Mouse (Mus musculus) Patski (cell line): ENCODE measurements at regions not wholly inside any gene's neighbourhood (a gene's known extent, or its start where the extent isn't known, plus 50 kb on each side); places are given as distances from the start of the nearest gene placed in this dataset.

Experiments used
- ATAC-seq: fragments of 100-300 bp; one replicate; pipeline ENCODE4 v1.8.0; 2021
- CTCF ChIA-PET: fragments of 350-600 bp; sonication (Branson Sonifier 250); formaldehyde crosslinking; loops from one replicate; lab custom pipeline; 2022; ENCODE audit warnings: inconsistent platforms; lab: Charles Lee
- POLR2A ChIA-PET: fragments of 350-600 bp; sonication (Branson Sonifier 250); formaldehyde crosslinking; loops from one replicate; lab custom pipeline; 2022; ENCODE audit warnings: antibody characterized with exemption, inconsistent platforms; lab: Charles Lee
- DNase-seq: peaks from one replicate; pipeline ENCODE4 v3.0.0-alpha.2; 2011; ENCODE audit warnings: low read depth, low spot score
- H3K27me3 ChIP-seq: fragments of 371-371 bp; one replicate; pipeline ENCODE4 v1.5.1; 2021
- CTCF ChIP-seq: fragments of 100-300 bp; IDR thresholded peaks from one replicate; pipeline ENCODE4 v1.5.1; 2021
- in situ Hi-C: fragments of 300-500 bp; cut with MboI; formaldehyde crosslinking; loops from 3 replicates; pipeline ENCODE4 v1.11.1; 2018; ENCODE audit warnings: low pct_unique_long_range_greater_than_20kb, mixed read lengths

- no peaks in the 10 kb centered on the region for H3K27me3 ChIP-seq
- DNase-seq (no peak), ATAC-seq (no peak)
- CTCF ChIA-PET: no interaction called here
- in situ Hi-C loops: no loop called here
- TF ChIP-seq CTCF: no peak
- POLR2A ChIA-PET: no interaction called here
Measured at GRCm38 (mm10) chr7:40680567-40680966, 217.6 kb upstream of the Vstm2b start.

GRCm38 (mm10) chr7:40680993-40681392 lies 217.1 kb upstream of the Vstm2b start:
- ATAC-seq: peak; percentile 36
- in situ Hi-C loops: no loop called here
- POLR2A ChIA-PET: no interaction called here
- peak; percentile 15 for DNase-seq
- no peaks in the 10 kb centered on the region for H3K27me3 ChIP-seq
- CTCF ChIA-PET: no interaction called here
- TF ChIP-seq CTCF: no peak

GRCm38 (mm10) chr7:40683176-40683575 lies 215.0 kb upstream of the Vstm2b start:
- no peaks in the 10 kb centered on the region for H3K27me3 ChIP-seq
- DNase-seq: no peak
- TF ChIP-seq CTCF: no peak
- CTCF ChIA-PET: no interaction called here
- in situ Hi-C loops: no loop called here
- POLR2A ChIA-PET: interaction anchor here (0.7 kb wide), 1 partner anchor 44 kb away, joined by 3 read pairs; no protein-coding TSS in a partner anchor
- ATAC-seq: no peak

GRCm38 (mm10) chr7:40683641-40684040 lies 214.5 kb upstream of the Vstm2b start:
- POLR2A ChIA-PET: no interaction called here
- CTCF ChIA-PET: no interaction called here

GRCm38 (mm10) chr7:40687005-40687404 lies 211.1 kb upstream of the Vstm2b start:
- ChIA-PET POLR2A (no interaction called here), CTCF (no interaction called here)
- no peak for DNase-seq
- no peak for ATAC-seq
- TF ChIP-seq CTCF: peak; percentile 27
- no peaks in the 10 kb centered on the region for H3K27me3 ChIP-seq
- in situ Hi-C loops: no loop called here

More at GRCm38 (mm10) chr7:40683641-40684040, 214.5 kb upstream of the Vstm2b start:
- no peak for DNase-seq
- in situ Hi-C loops: no loop called here
- ATAC-seq: no peak
- H3K27me3 ChIP-seq: no peaks in the 10 kb centered on the region
- TF ChIP-seq CTCF: no peak

- no peak for TF ChIP-seq CTCF
- ATAC-seq: no peak
- ChIA-PET CTCF (no interaction called here), POLR2A (no interaction called here)
- no peak for DNase-seq
- H3K27me3 ChIP-seq: no peaks in the 10 kb centered on the region
- in situ Hi-C loops: no loop called here
Measured at GRCm38 (mm10) chr7:40688546-40688945, 209.6 kb upstream of the Vstm2b start.

GRCm38 (mm10) chr7:40693755-40694154 lies 204.4 kb upstream of the Vstm2b start:
- H3K27me3 ChIP-seq: no peaks in the 10 kb centered on the region
- ChIA-PET POLR2A (no interaction called here), CTCF (no interaction called here)
- DNase-seq (no peak), ATAC-seq (no peak)
- TF ChIP-seq CTCF: no peak
- in situ Hi-C loops: no loop called here

- TF ChIP-seq CTCF: no peak
- no peak for DNase-seq
- in situ Hi-C loops: no loop called here
Measured at GRCm38 (mm10) chr7:40697551-40697950, 200.6 kb upstream of the Vstm2b start.

GRCm38 (mm10) chr7:40698309-40698708 lies 199.8 kb upstream of the Vstm2b start:
- in situ Hi-C loops: no loop called here
- ChIA-PET CTCF (interaction anchor here (1.1 kb wide), 1 partner anchor 10 kb away, joined by 4 read pairs; no protein-coding TSS in a partner anchor), POLR2A (no interaction called here)
- H3K27me3 ChIP-seq: no peaks in the 10 kb centered on the region
- ATAC-seq (no peak), DNase-seq (no peak)
- no peak for TF ChIP-seq CTCF

More at GRCm38 (mm10) chr7:40697551-40697950, 200.6 kb upstream of the Vstm2b start:
- CTCF ChIA-PET: interaction anchor here (1.1 kb wide), 1 partner anchor 11 kb away, joined by 4 read pairs; no protein-coding TSS in a partner anchor
- POLR2A ChIA-PET: no interaction called here
- no peaks in the 10 kb centered on the region for H3K27me3 ChIP-seq
- ATAC-seq: no peak

GRCm38 (mm10) chr7:40699633-40700032 lies 198.5 kb upstream of the Vstm2b start:
- ChIA-PET POLR2A (no interaction called here), CTCF (no interaction called here)
- no peaks in the 10 kb centered on the region for H3K27me3 ChIP-seq
- in situ Hi-C loops: no loop called here
- no peak for TF ChIP-seq CTCF
- ATAC-seq: no peak
- no peak for DNase-seq

GRCm38 (mm10) chr7:40700656-40701055 lies 197.5 kb upstream of the Vstm2b start:
- in situ Hi-C loops: no loop called here
- ATAC-seq: no peak
- no peak for DNase-seq
- POLR2A ChIA-PET: no interaction called here
- CTCF ChIA-PET: no interaction called here
- no peaks in the 10 kb centered on the region for H3K27me3 ChIP-seq
- TF ChIP-seq CTCF: no peak
